Mouse (Mus musculus): Measurements from ENCODE around the gene Arhgap28.

- TF ChIP-seq CTCF (IDR thresholded peaks at IDR 0.05; ENCODE audit: control insufficient read depth, insufficient read depth, insufficient replicate concordance, low read depth, low read length) (no peak), POLR2A (IDR thresholded peaks at IDR 0.05; ENCODE audit: control insufficient read depth, low read depth, low read length) (no peak)
Measured at GRCm38 (mm10) chr17:67978786-67979185, 25.1 kb downstream of the Arhgap28 start.
